28 mouse cellular contexts compared by ENCODE assay signal in genomic region chr15:87668112-87668511, GRCm38 (mm10).
DNase-seq lines count a peak whose midpoint lies in the region; ATAC-seq and TF ChIP-seq lines count a peak whose summit lies in the region.
"Had no signal": no experiment of that assay in that cellular context is flagged by ENCODE, and none has a peak within 500 bp of the region (broad histone marks: within the 10 kb centered on the region; RNA-seq: fewer than 3 reads in every experiment).

No protein-coding gene starts in this region.

- no peaks in the 10 kb centered on the region for H3K36me3 ChIP-seq in hindbrain, embryonic 16.5 days (ENCODE audit: control insufficient read depth, insufficient read depth, low read length)
- H3K36me3 ChIP-seq in hindbrain, embryonic 12.5 days: no peaks in the 10 kb centered on the region
- H3K36me3 ChIP-seq in lung, embryonic 14.5 days (ENCODE audit: insufficient read depth): no peaks in the 10 kb centered on the region
- no peaks in the 10 kb centered on the region for H3K36me3 ChIP-seq in lung, postnatal 0 days (ENCODE audit: insufficient read depth, low read length)
- H3K36me3 ChIP-seq: G1E; liver, embryonic 12.5 days had no signal

- peaks cover 34% of the 10 kb centered on the region for H3K4me1 ChIP-seq in hindbrain, embryonic 16.5 days (ENCODE audit: control insufficient read depth, insufficient read depth, low read depth, low read length)
- peaks cover 33% of the 10 kb centered on the region for H3K4me1 ChIP-seq in hindbrain, embryonic 12.5 days
- H3K4me1 ChIP-seq in lung, embryonic 14.5 days (ENCODE audit: insufficient read depth): no peaks in the 10 kb centered on the region
- no peaks in the 10 kb centered on the region for H3K4me1 ChIP-seq in lung, postnatal 0 days (ENCODE audit: insufficient read depth, low read depth, low read length)
- H3K4me1 ChIP-seq: liver, embryonic 12.5 days had no signal

- TF ChIP-seq EP300 in lung, postnatal 0 days (IDR thresholded peaks at IDR 0.05): no peak

- no peak overlapping the region for H3K4me3 ChIP-seq in hindbrain, embryonic 16.5 days (ENCODE audit: low read length)
- no peak overlapping the region for H3K4me3 ChIP-seq in hindbrain, embryonic 12.5 days
- no peak overlapping the region for H3K4me3 ChIP-seq in lung, embryonic 14.5 days (ENCODE audit: low read depth, low read length)
- no peak overlapping the region for H3K4me3 ChIP-seq in lung, postnatal 0 days (ENCODE audit: low read depth, low read length)
- H3K4me3 ChIP-seq: liver, embryonic 12.5 days had no signal

- TF ChIP-seq CTCF in lung, embryonic 14.5 days (IDR thresholded peaks at IDR 0.05; ENCODE audit: low read depth): no peak
- no peak for TF ChIP-seq CTCF in lung, postnatal 0 days (IDR thresholded peaks at IDR 0.05)

- DNase-seq in cerebellum, postnatal 10 days: peak; percentile 56 to 66
- DNase-seq in cerebellum, adult 11 months: no peak
- peak; percentile 0 for DNase-seq in lung, embryonic 14.5 days
- DNase-seq in lung, postnatal 0 days (ENCODE audit: low spot score): no peak
- no peak for DNase-seq in urinary bladder, postnatal 14 days (ENCODE audit: low spot score)
- no peak for DNase-seq in kidney, adult 11 months
- DNase-seq: adrenal gland, postnatal 14 days; cerebellum, postnatal 25 days; gastrocnemius, postnatal 10 days; heart, postnatal 14 days; kidney, adult 8-10 months; kidney, postnatal 4 days; liver, postnatal 0 days; lung, postnatal 10 days; midbrain, embryonic 14.5 days; right cerebral cortex, adult 18-20 months; spleen, adult 18-20 months; thymus, adult 18-20 months; thymus, postnatal 25 days had no signal

- H3K4me2 ChIP-seq in hindbrain, embryonic 16.5 days (ENCODE audit: low read length): no peak overlapping the region
- no peak overlapping the region for H3K4me2 ChIP-seq in hindbrain, embryonic 12.5 days (replicated peaks)
- no peak overlapping the region for H3K4me2 ChIP-seq in lung, embryonic 14.5 days
- H3K4me2 ChIP-seq in lung, postnatal 0 days (replicated peaks; ENCODE audit: low read depth, low read length): no peak overlapping the region
- H3K4me2 ChIP-seq: hindbrain, embryonic 14.5 days; liver, embryonic 12.5 days had no signal

- ATAC-seq in hindbrain, embryonic 16.5 days: no peak
- ATAC-seq in hindbrain, embryonic 12.5 days (ENCODE audit: low FRiP score): no peak
- no peak for ATAC-seq in lung, embryonic 14.5 days (ENCODE audit: insufficient read depth)
- no peak for ATAC-seq in lung, postnatal 0 days
- ATAC-seq: forebrain, embryonic 16.5 days; liver, embryonic 12.5 days; liver, postnatal 0 days had no signal

- no peak overlapping the region for H3K9ac ChIP-seq in hindbrain, embryonic 16.5 days (ENCODE audit: low read depth, low read length)
- H3K9ac ChIP-seq in hindbrain, embryonic 12.5 days: no peak overlapping the region
- no peak overlapping the region for H3K9ac ChIP-seq in lung, embryonic 14.5 days
- no peak overlapping the region for H3K9ac ChIP-seq in lung, postnatal 0 days (replicated peaks; ENCODE audit: low read depth)
- H3K9ac ChIP-seq: hindbrain, embryonic 14.5 days; liver, embryonic 12.5 days; liver, postnatal 0 days had no signal

- WGBS in hindbrain, embryonic 16.5 days: 62% methylated on average over 5 of the region's 5 CpGs
- WGBS in hindbrain, embryonic 12.5 days: 88% methylated on average over 5 of the region's 5 CpGs
- 73% methylated on average over 5 of the region's 5 CpGs for WGBS in lung, embryonic 14.5 days
- WGBS in lung, postnatal 0 days: 60% methylated on average over 5 of the region's 5 CpGs

- H3K9me3 ChIP-seq in hindbrain, embryonic 16.5 days (ENCODE audit: control insufficient read depth, low read length): no peaks in the 10 kb centered on the region
- no peaks in the 10 kb centered on the region for H3K9me3 ChIP-seq in hindbrain, embryonic 12.5 days (replicated peaks)
- H3K9me3 ChIP-seq in lung, embryonic 14.5 days (ENCODE audit: low read depth, low read length): no peaks in the 10 kb centered on the region
- H3K9me3 ChIP-seq in lung, postnatal 0 days (ENCODE audit: low read length): no peaks in the 10 kb centered on the region

- H3K27ac ChIP-seq in hindbrain, embryonic 16.5 days (ENCODE audit: low read depth, low read length): peak overlapping the region; percentile 12; the same call in 1 of the 2 replicates
- H3K27ac ChIP-seq in hindbrain, embryonic 12.5 days: no peak overlapping the region
- H3K27ac ChIP-seq in lung, embryonic 14.5 days (ENCODE audit: low read depth): no peak overlapping the region
- H3K27ac ChIP-seq in lung, postnatal 0 days (ENCODE audit: low read length): no peak overlapping the region
- H3K27ac ChIP-seq: hindbrain, embryonic 14.5 days; kidney, postnatal 0 days; liver, embryonic 12.5 days; macrophage; stomach, postnatal 0 days had no signal

- no peaks in the 10 kb centered on the region for H3K27me3 ChIP-seq in hindbrain, embryonic 16.5 days (replicated peaks; ENCODE audit: control insufficient read depth, insufficient read depth, low read length)
- H3K27me3 ChIP-seq in hindbrain, embryonic 12.5 days: no peaks in the 10 kb centered on the region
- no peaks in the 10 kb centered on the region for H3K27me3 ChIP-seq in lung, embryonic 14.5 days (ENCODE audit: insufficient read depth, low read length)
- no peaks in the 10 kb centered on the region for H3K27me3 ChIP-seq in lung, postnatal 0 days (replicated peaks; ENCODE audit: insufficient read depth, low read length)
- H3K27me3 ChIP-seq: liver, embryonic 12.5 days had no signal

Comparison
In these comparisons a context has a peak if more than half of its experiments do, and no peak if none do; other contexts are left out.
1. DNase-seq: peak in cerebellum, postnatal 10 days (2 of 2) and lung, embryonic 14.5 days (single experiment); none in cerebellum, adult 11 months (single experiment), lung, postnatal 0 days (single experiment), urinary bladder, postnatal 14 days (single experiment) and kidney, adult 11 months (single experiment).